Mouse (Mus musculus) MEL-GATA-1-ER (cell line): ENCODE measurements at regions not wholly inside any gene's neighbourhood (a gene's known extent, or its start where the extent isn't known, plus 50 kb on each side); places are given as distances from the start of the nearest gene placed in this dataset.
A peak's percentile ranks its signal among the peaks of the same experiment; 100 is the strongest.
"Not testable (repeated sequence)": the region's sequence is repeated elsewhere in the genome, so short reads cannot be mapped to it uniquely, and the experiment has no call there.

Experiments
- DNase-seq: peaks from one replicate; pipeline ENCODE4 v3.0.0-alpha.2; 2012; ENCODE audit warnings: low read depth; ENCODE audit errors: extremely low read depth

DNA sequence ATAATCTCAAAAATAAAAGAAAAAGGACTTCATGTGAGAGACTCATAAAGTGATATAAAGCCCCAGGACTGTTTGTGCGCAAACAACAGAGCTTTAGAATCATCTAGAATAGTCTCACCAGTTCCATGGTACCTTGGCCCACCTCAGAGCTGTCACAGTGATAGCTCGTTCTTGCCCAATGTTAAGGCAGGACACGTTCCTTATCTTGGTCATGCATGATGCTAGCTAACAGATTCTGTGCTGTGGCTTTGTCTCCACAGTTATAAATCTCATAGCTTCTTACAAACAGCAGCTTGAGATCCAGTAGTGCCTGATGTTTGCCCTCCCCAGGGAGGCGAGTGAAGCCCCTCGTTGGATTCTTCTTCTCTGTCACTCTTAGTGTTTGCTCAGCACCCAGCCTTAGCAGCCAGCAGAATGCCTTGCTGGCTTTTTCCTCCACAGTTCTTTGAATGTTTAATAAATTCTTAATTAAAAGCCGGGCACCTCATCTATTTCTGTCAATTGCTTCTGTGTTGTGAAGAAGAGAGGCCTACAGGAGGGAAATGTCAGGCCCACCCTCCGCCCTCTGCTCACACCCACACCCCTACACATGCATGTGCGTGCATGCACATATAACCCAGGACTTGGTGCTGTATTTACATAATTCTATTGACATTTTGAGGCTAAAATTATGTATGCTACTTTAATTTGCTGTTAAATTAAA is 515.6 kb upstream of the Fam160b2 start:
- no peak for DNase-seq

DNA sequence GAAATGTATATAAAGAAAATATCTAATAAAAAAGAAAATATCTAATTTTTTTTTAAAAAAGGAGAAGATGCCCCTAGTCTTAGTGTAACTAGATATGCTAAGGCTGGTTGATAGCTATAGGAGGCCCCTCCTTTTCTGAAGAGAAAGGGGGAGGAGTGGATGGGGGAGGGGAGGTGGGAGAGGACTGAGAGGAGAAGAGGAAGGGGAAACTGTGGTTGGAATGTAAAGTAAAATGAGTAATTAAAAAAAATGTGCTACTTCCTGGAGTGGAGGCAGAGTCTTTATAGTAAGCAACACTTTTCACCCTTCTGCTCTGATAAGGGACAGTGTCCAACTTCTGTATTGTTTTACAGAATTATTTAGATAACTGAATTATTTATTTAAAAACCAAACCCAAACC is 513.6 kb upstream of the Fam160b2 start:
- DNase-seq, result peak; percentile 40

GRCm38 (mm10) chr14:71104617-71105016 is 505.0 kb upstream of the Fam160b2 start:
- DNase-seq, result no peak

- DNase-seq, result no peak
These were observed 504.3 kb upstream of the Fam160b2 start for GRCm38 (mm10) chr14:71103955-71104354.

GRCm38 (mm10) chr14:71095661-71096422 is 496.2 kb upstream of the Fam160b2 start:
- DNase-seq, result no peak

DNA sequence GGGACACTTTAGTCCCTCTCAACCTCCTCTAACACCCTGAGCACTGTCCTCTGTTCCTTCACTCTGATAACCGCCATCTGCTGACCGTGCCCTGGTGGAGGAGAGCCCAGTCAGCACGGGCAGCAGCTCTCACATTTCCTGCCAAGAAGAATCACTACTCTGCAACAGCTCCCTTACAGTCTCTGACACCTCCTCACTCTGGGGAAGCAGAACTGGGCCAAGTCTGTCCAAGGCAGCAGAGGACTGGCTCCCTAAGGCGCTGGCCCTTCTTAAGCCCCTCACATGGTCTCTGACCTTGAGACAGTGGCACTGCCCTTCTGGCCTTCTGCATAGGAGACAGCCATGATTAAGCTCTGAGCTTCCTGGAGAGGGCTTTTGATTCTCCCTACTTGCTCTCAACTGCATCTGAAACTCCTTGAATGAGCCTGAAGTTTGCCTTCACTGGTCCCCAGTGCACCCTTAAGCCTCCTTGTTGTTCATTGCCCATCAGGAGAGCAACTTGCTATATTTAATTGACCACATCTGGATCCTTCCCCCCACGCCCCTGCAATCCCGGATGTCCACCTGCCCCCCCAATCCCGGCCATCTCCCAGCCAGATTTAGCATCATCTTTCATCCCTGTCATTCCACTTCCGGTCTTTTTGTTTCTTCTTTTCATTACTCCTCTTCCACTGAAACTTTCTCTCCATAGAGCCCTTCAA is 493.1 kb upstream of the Fam160b2 start:
- DNase-seq, result no peak

GRCm38 (mm10) chr14:71085721-71086120 is 486.1 kb upstream of the Fam160b2 start:
- no peak for DNase-seq

DNA sequence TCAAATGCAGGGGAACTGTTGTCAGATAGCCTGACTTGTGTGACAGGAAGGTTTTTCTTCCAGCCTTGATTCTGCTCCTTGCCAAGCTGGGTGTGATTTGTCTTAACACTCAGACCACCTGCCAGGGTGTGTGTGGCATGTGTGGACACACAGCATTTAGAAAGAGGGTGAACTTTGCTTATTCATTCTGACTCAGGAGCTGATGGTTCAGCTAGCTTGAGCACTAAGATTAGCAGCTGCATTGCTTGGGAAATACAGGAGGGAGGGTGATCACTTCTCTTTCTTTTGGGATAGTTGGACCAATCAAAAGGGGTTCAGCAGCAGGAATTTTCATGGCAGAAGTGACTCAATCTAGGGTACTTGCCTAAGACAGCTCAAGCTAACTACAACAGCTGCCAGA is 482.7 kb upstream of the Fam160b2 start:
- no peak for DNase-seq

GRCm38 (mm10) chr14:71075671-71076070 is 476.0 kb upstream of the Fam160b2 start:
- DNase-seq, result no peak

GRCm38 (mm10) chr14:71074019-71074418 is 474.4 kb upstream of the Fam160b2 start:
- no peak for DNase-seq

GRCm38 (mm10) chr14:71065669-71066068 is 466.0 kb upstream of the Fam160b2 start:
- peak; percentile 36 for DNase-seq

DNA sequence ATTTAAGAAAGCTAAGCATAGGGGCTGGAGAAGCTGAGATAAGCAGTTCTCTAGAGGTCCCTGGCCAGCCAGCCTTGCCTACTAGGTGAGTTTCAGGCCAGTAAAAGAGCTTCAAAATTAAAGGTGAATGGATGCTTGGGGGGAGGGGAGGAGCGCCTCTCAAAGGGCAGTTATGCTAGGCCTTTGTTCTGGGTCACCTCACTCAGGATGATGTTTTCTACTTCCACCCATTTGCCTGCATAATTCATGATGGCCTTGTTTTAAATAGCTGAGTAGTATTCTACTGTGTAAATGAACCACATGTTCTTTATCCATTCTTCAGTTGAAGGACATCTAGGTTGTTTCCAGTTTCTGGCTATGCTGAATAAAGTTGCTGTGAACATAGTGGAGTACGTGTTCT is 457.0 kb upstream of the Fam160b2 start:
- DNase-seq, result no peak

DNA sequence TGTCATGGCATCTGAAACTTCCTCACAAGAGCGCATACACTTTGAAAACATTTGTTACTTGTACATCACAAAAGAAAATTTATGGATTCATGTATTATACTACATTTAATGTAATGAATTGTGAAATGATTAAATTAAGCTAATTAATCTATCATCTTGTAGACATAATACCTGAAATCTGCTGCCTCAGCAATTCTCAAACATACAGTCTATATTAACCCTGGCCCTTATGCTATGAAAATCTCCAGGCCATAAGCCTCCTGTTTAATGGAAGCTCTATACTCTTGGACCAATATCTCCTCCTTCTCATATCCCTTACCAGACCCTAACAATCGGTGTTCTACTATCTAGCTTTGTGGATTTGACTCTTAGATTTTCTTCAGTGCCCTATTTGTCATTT is 455.8 kb upstream of the Fam160b2 start:
- no peak for DNase-seq

DNA sequence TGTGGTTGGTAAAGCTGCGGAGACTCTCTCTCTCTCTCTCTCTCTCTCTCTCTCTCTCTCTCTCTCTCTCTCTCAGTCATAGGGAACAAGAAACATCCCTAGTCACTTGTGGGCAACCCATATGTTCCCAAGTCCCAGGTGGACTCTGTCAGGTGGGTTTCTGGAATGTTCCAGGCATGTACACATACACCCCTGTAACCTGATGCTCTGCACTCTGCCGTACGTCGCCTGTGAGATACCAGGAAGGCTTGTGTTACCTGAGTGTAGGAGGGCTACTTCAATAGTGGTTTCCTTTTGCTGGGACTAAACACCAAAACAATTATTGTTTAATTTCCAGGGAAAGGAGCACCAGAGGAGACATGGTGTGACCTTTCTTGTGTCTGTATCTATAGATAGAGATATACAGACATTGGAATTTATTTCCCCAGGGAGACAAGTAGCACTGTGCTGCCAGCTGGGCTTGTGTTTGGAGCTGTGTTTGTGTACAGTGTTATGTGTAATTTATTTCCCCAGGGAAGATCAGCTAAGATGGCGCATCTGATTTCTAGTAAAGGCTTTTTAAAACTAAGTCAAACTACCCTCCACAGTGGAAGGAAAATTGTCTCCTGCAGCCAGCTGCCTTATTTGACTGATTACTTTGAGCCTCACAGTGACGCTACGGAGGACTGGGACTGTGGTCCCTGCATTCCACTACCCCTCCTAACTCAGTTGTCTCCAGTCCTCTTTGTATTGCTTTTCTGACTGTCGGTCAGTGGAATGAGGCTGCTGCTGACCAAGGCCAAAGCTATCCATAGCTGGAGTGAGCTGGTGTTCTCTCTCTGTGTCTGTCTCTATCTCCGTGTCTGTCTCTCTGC is 454.4 kb upstream of the Fam160b2 start:
- no peak for DNase-seq

DNA sequence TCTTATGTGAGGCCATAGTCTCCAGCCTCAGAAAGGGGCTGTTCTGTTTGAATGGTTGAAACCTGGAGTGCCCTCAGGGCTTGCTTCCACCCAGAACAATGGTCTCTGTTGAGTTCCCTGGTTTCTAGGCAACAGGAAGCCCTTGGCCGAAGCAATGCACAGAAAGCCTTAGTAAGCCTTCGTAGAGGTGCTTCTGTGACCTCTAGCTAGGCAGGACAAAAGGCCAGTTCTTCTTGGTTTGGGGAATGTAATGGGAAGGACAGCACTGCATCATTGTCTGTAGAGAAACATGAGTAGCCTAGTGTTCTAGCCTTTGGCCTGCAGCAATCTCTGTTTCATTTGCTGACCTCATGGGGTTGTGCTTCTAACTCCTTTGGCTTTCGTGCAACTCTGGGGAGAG is 447.5 kb upstream of the Fam160b2 start:
- DNase-seq, result no peak

- not testable (repeated sequence) for DNase-seq
These were observed 444.5 kb upstream of the Fam160b2 start for GRCm38 (mm10) chr14:71043879-71044770.

GRCm38 (mm10) chr14:71036620-71037019 is 437.0 kb upstream of the Fam160b2 start:
- no peak for DNase-seq

GRCm38 (mm10) chr14:71033586-71033985 is 434.0 kb upstream of the Fam160b2 start:
- no peak for DNase-seq

GRCm38 (mm10) chr14:71030164-71030880 is 430.7 kb upstream of the Fam160b2 start:
- no peak for DNase-seq
